Mouse (Mus musculus): ENCODE results near the gene Epha4. TPM values are rescaled to one million over a fixed set of nuclear protein-coding genes. Genes with fewer than 3 reads are reported as not detected.
A peak's percentile ranks its signal among the peaks of the same experiment; 100 is the strongest.

Gene Epha4
- polyA plus RNA-seq, 1 experiment from 2014 or later = 49.8 TPM

DNA sequence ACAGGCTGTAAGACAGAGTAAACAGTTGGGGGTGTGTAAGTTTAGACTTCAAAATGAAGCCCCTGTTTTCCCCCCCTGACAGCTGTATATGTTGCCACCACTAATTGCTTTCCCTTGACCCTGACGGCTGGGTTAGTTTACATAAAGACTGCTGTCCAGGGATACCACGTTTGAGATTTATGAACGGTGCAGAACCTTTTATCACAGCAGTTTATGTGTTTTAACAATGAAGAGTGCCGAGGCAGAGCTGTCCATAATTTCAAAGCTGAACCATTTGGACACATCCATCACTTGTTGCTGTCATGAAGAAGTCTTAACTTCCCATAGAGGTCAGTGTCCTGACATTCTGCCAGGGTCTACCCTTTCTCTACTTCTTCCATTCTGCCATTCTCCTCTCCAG, 79.8 kb downstream of the Epha4 start:
- WGBS = 13% methylated on average over 4 of the region's 4 CpGs
- H3K4me3 ChIP-seq = no peak overlapping the region

DNA sequence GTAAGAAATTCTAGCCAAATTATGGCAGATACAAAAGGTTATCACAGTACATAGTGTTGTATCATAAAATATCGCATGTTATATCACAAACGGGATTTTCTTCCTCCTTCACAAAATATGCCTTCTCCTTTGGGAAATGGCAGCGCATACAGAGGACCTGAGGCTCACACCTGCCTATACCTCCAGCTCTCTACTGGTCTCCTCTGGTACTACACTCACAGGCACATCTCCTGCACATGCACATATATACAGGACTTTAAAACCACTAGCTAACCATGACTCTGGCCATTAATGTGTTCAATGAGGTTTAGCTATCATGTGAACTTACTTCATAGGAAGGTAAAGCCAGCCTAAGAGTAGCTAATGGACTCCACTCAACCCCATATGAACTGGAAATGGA, 81.7 kb downstream of the Epha4 start:
- Histone ChIP-seq H3K27me3 (no peaks in the 10 kb centered on the region), H3K36me3 (no peaks in the 10 kb centered on the region)
- WGBS = over 99% methylated on average over 3 of the region's 3 CpGs

More for the DNA sequence above, 79.8 kb downstream of the Epha4 start:
- ATAC-seq (ENCODE audit: low FRiP score, low read depth) = no peak
- Histone ChIP-seq H3K4me1 (replicated peaks) (peaks cover 31% of the 10 kb centered on the region), H3K4me2 (no peak overlapping the region), H3K36me3 (no peaks in the 10 kb centered on the region), H3K27me3 (no peaks in the 10 kb centered on the region), H3K9me3 (no peaks in the 10 kb centered on the region), H3K9ac (no peak overlapping the region), H3K27ac (replicated peaks) (no peak overlapping the region)

DNA sequence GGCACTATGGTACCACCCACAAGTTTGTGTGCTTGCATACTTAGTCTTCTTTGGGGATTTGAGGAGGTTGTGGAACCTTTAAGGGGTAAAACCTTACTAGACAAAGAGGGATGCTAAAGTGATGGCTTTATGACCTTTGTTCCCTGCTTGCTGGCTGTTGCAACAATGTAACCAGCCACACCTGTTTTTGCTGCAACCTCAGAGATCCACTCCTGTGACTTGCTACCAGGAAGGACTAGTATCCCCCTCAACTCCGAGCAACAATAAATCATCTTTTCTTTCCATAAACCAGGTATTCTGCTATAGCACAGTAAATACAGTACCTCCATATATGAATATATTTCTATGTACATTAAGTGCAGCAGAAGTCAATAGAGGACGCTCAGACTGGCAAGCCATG, 82.4 kb downstream of the Epha4 start:
- H3K9ac ChIP-seq = no peak overlapping the region
- no peak overlapping the region for H3K4me3 ChIP-seq
- H3K27ac ChIP-seq (replicated peaks) = no peak overlapping the region
- H3K27me3 ChIP-seq = no peaks in the 10 kb centered on the region
- H3K4me1 ChIP-seq (replicated peaks) = peaks cover 19% of the 10 kb centered on the region
- 90% methylated on average over 2 of the region's 2 CpGs for WGBS
- H3K36me3 ChIP-seq = no peaks in the 10 kb centered on the region
- no peaks in the 10 kb centered on the region for H3K9me3 ChIP-seq
- ATAC-seq (ENCODE audit: low FRiP score, low read depth) = no peak
- H3K4me2 ChIP-seq = no peak overlapping the region

More for the DNA sequence above, 81.7 kb downstream of the Epha4 start:
- Histone ChIP-seq H3K4me2 (no peak overlapping the region), H3K4me1 (replicated peaks) (peaks cover 25% of the 10 kb centered on the region), H3K9me3 (no peaks in the 10 kb centered on the region), H3K9ac (no peak overlapping the region), H3K27ac (replicated peaks) (no peak overlapping the region), H3K4me3 (no peak overlapping the region)
- ATAC-seq (ENCODE audit: low FRiP score, low read depth) = no peak

DNA sequence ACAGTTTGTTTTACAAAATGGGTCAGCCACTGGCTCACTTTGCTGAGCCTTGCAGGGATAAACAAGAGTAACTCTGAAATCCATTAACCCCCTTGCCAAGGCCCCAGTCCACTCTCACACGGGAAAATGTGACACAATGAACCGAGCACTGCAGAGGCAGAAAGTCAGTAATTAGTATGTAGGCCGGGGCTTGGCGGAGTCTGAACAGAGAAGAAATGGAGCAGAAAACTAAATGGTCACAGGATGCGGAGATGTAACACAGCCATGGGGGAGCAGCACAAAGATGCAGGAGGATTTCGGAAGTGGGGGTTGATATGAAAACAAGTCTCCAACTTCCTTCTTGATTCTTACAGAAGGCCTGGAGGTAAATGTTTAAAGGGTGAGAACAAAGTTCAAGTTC, 85.7 kb downstream of the Epha4 start:
- Histone ChIP-seq H3K9me3 (no peaks in the 10 kb centered on the region), H3K27me3 (no peaks in the 10 kb centered on the region), H3K4me2 (no peak overlapping the region), H3K9ac (no peak overlapping the region), H3K4me3 (no peak overlapping the region), H3K27ac (replicated peaks) (0 out of 2 replicates have a peak overlapping the region, but pooled peaks have one; percentile 7), H3K36me3 (no peaks in the 10 kb centered on the region), H3K4me1 (replicated peaks) (peaks cover 8% of the 10 kb centered on the region; the same call in 1 of the 2 replicates)
- 32% methylated on average over 6 of the region's 6 CpGs for WGBS
- peak; percentile 71; the same call in 1 of the 2 replicates for ATAC-seq (ENCODE audit: low FRiP score, low read depth)

DNA sequence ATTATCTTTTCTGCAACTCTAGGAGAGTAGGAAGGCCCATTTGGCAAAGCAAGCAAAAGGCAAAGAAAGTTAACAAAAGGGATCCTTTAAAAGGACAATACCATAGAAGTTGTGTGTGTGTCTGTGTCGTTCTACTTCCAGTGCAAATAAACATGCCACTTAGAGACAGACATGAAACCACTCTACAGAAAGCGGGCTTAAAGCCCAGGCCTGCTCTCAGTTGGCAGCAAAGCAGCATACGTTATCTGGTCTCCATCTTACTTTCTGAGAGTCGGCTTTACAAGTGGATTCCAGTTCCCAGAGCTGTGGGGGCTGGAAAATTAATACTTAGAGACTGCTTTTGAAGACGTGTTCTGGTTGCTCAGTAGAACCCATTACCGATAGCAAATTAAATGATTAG, 87.9 kb downstream of the Epha4 start:
- WGBS = 59% methylated on average over 6 of the region's 6 CpGs
- Histone ChIP-seq H3K36me3 (no peaks in the 10 kb centered on the region), H3K4me3 (no peak overlapping the region), H3K9me3 (no peaks in the 10 kb centered on the region), H3K4me2 (no peak overlapping the region), H3K9ac (no peak overlapping the region), H3K4me1 (replicated peaks) (peaks cover 8% of the 10 kb centered on the region; the same call in 1 of the 2 replicates), H3K27me3 (no peaks in the 10 kb centered on the region), H3K27ac (replicated peaks) (peak overlapping the region; percentile 27; the same call in 1 of the 2 replicates)
- no peak for ATAC-seq (ENCODE audit: low FRiP score, low read depth)

DNA sequence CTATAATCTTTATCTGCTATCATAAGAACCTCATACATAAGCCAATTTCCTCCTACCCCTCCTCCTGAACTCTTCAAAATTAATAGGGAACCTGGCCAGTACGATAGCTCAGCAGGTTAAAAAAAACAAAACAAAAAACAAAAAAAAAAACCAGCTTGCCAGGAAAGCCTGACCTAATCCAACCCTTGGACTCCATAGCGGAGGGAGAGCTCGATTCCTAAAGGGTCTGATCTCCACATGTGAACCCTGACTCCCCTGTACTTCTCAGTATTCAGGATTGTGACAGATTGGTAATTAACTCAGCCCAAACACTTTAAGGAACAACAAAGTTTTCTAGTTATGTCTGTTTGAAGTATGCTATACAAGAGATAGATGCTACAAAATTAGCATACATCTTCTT, 89.7 kb downstream of the Epha4 start:
- no peaks in the 10 kb centered on the region for H3K9me3 ChIP-seq
- H3K4me1 ChIP-seq (replicated peaks) = peaks cover 8% of the 10 kb centered on the region; the same call in 1 of the 2 replicates
- 81% methylated on average over 3 of the region's 3 CpGs for WGBS
- no peak overlapping the region for H3K4me3 ChIP-seq
- no peak overlapping the region for H3K9ac ChIP-seq
- no peaks in the 10 kb centered on the region for H3K27me3 ChIP-seq
- no peak overlapping the region for H3K4me2 ChIP-seq
- H3K27ac ChIP-seq (replicated peaks) = no peak overlapping the region
- ATAC-seq (ENCODE audit: low FRiP score, low read depth) = no peak
- H3K36me3 ChIP-seq = no peaks in the 10 kb centered on the region

DNA sequence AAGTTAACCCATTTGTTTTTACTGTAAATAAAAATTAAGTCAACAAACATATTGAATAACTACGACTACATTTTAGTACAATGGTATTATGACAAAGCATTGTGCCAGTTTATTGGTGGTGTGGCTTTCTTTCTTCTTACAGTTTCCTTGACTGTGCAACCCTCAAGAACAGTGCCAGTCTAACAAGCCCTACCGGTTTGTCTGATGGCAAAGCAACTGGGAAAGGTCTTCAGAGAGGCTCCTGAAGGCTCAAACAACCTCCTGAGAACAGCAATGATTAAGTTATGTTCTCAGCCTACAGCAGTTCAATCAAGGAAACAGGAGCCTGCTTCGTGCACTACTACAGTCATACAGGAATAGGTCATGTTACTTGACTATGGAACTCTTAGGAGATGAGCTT, 93.8 kb downstream of the Epha4 start:
- H3K36me3 ChIP-seq = no peaks in the 10 kb centered on the region
- H3K27ac ChIP-seq (replicated peaks) = no peak overlapping the region
- no peak overlapping the region for H3K4me2 ChIP-seq
- H3K9me3 ChIP-seq = no peaks in the 10 kb centered on the region
- H3K27me3 ChIP-seq = no peaks in the 10 kb centered on the region
- ATAC-seq (ENCODE audit: low FRiP score, low read depth) = no peak
- no peak overlapping the region for H3K9ac ChIP-seq
- no peak overlapping the region for H3K4me3 ChIP-seq
- WGBS = 91% methylated on average over 3 of the region's 3 CpGs
- peaks cover 18% of the 10 kb centered on the region for H3K4me1 ChIP-seq (replicated peaks)

DNA sequence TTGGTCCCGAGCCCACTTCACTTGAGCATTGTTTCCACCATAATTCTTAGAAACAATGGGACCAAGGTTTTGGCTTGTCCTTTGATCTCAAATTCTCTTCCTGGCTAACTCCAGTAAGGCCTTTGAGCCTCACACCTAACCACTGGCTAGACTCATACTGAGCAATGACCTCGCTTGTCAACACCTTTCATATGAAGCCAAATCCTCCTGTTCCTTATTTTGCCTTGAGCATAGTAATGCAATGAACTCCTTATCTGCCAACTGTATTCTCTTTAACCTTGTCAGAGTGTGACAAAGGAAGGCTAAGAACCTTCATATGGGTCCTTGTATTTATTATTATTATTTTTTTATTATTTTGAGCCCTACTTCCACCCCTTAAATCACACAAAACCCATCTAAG, 94.5 kb downstream of the Epha4 start:
- no peak overlapping the region for H3K4me3 ChIP-seq
- H3K9me3 ChIP-seq = no peaks in the 10 kb centered on the region
- 52% methylated on average over 2 of the region's 2 CpGs for WGBS
- ATAC-seq (ENCODE audit: low FRiP score, low read depth) = no peak
- no peaks in the 10 kb centered on the region for H3K27me3 ChIP-seq
- H3K36me3 ChIP-seq = no peaks in the 10 kb centered on the region
- no peak overlapping the region for H3K4me2 ChIP-seq
- peaks cover 19% of the 10 kb centered on the region for H3K4me1 ChIP-seq (replicated peaks)
- H3K27ac ChIP-seq (replicated peaks) = no peak overlapping the region
- H3K9ac ChIP-seq = no peak overlapping the region

DNA sequence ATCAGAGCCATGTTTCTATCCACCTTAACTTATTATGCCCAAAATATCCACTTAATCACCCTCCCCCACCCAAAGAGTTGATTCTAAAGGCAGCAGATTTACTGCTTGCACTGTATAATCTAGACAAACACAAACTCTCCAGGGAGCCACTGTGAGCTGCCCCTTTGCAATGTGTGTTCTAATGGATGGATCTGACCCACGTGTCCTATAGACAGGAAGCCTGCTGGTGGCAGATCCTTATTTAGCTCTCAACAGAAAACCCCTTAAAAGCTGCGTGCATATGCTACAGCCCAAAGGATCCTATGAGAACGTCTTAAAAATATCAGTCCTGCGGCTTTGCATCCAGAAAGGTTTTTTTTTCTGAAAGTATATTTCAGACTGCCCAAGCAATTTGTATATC, 98.0 kb downstream of the Epha4 start:
- no peaks in the 10 kb centered on the region for H3K27me3 ChIP-seq
- H3K27ac ChIP-seq (replicated peaks) = no peak overlapping the region
- peaks cover 29% of the 10 kb centered on the region for H3K4me1 ChIP-seq (replicated peaks)
- H3K36me3 ChIP-seq = no peaks in the 10 kb centered on the region
- no peaks in the 10 kb centered on the region for H3K9me3 ChIP-seq
- H3K4me2 ChIP-seq = no peak overlapping the region
- no peak overlapping the region for H3K9ac ChIP-seq
- no peak for ATAC-seq (ENCODE audit: low FRiP score, low read depth)
- 46% methylated on average over 4 of the region's 4 CpGs for WGBS
- no peak overlapping the region for H3K4me3 ChIP-seq

DNA sequence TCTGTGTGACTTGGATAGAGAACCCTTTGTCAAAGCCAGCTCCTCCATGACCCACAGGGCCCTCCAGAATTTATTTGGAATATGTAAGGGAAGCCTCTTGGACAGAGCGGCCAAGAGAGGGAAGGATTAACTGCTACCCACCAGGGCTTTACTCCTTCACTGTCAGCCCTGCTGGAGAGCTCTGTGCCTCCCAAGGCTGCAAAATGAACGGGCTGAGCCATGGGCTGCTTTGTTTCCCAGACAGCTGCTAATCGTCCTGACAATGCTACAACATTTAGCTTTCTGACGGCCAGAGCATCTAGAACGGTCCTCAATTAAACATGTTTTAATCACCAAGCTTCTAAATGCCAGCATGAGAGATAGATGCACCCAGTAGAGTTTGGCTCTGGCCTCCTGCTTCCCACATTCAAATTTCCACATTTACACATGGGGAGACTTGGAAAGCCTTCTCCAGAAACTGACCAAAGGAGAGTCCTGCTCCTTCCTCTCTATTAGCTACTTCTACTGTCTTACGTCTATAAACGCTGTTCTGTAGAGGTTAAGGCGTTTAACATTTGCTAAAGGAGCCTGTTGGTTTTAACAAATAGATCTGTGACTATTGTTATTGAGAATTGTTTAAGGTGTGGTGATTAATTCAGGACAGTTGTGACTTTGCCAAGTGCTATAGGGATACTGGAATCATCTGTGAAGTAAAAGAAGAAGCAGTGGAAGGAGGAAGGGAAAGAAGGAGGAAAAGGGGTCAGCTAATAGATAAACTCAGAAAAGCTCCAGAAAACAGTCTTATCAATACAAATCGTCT, 101.8 kb downstream of the Epha4 start:
- Histone ChIP-seq H3K9ac (no peak overlapping the region), H3K4me3 (no peak overlapping the region), H3K27ac (replicated peaks) (no peak overlapping the region), H3K4me1 (replicated peaks) (peaks cover 33% of the 10 kb centered on the region), H3K4me2 (no peak overlapping the region), H3K36me3 (no peaks in the 10 kb centered on the region), H3K9me3 (no peaks in the 10 kb centered on the region), H3K27me3 (no peaks in the 10 kb centered on the region)
- WGBS = 36% methylated on average over 9 of the region's 9 CpGs
- no peak for ATAC-seq (ENCODE audit: low FRiP score, low read depth)

DNA sequence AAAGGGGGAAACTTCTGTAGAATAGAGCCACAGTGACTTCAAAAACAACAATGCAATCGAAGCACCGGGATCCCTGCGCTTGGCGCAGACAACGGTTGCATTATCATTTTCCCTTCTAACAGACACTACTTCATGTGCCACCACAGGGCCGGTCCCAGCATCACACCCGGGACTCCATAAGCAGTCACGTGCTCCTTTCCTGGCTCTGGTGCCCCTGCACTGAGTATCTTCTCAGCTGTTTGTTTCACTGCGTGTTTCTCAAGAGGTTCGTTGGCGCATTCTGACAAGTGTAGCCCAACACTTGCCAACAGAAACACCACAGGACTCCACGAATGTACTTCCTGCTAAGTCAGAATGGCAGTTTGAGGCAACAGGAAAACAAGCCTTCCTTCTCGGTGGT, 102.6 kb downstream of the Epha4 start:
- no peak overlapping the region for H3K4me3 ChIP-seq
- no peaks in the 10 kb centered on the region for H3K36me3 ChIP-seq
- ATAC-seq (ENCODE audit: low FRiP score, low read depth) = no peak
- WGBS = 68% methylated on average over 13 of the region's 13 CpGs
- H3K27ac ChIP-seq (replicated peaks) = no peak overlapping the region
- H3K9ac ChIP-seq = no peak overlapping the region
- no peaks in the 10 kb centered on the region for H3K27me3 ChIP-seq
- no peaks in the 10 kb centered on the region for H3K9me3 ChIP-seq
- H3K4me2 ChIP-seq = no peak overlapping the region
- H3K4me1 ChIP-seq (replicated peaks) = peaks cover 32% of the 10 kb centered on the region

DNA sequence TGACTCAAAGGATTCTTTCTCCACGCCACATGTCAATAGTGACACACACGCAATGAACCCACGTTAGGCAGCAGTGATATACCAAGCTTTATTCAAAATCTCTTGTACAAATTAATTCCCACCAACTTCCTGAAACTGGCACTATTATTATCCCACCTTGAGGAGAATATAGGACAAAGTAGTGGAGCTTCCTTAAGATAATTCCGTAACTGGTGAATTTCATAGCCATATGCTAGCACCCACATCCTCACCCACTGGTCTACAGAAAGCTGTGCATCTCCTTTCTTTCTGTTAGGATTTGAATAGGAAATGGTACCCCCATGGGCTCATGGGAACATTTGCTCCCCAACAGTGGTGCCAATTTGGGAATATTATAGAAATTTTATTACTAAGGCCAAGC, 103.7 kb downstream of the Epha4 start:
- Histone ChIP-seq H3K27me3 (no peaks in the 10 kb centered on the region), H3K4me2 (no peak overlapping the region), H3K27ac (replicated peaks) (no peak overlapping the region), H3K9me3 (no peaks in the 10 kb centered on the region), H3K4me1 (replicated peaks) (peaks cover 31% of the 10 kb centered on the region), H3K4me3 (no peak overlapping the region), H3K9ac (no peak overlapping the region), H3K36me3 (no peaks in the 10 kb centered on the region)
- 86% methylated on average over 4 of the region's 4 CpGs for WGBS
- ATAC-seq (ENCODE audit: low FRiP score, low read depth) = no peak

DNA sequence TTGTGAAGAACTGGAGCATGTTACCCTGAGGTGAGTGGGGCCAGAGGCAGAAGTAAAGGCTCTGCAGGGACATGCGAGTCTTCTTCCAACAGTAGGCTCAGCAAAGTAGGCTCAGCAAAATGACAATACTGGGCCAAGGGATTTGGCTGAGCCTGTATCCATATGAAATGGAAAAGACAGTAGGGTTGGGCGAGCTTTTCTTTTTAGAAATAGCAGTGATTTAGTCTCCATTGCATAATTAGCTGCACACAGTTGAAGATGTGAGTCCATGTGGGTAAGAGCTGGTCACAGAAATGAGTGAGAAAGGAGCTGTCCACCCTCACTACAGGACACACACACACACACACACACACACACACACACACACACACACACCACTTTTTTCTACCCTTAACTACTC, 104.2 kb downstream of the Epha4 start:
- ATAC-seq (ENCODE audit: low FRiP score, low read depth) = no peak
- no peaks in the 10 kb centered on the region for H3K27me3 ChIP-seq
- no peak overlapping the region for H3K4me2 ChIP-seq
- peaks cover 31% of the 10 kb centered on the region for H3K4me1 ChIP-seq (replicated peaks)
- no peak overlapping the region for H3K4me3 ChIP-seq
- WGBS = 59% methylated on average over 2 of the region's 2 CpGs
- no peaks in the 10 kb centered on the region for H3K9me3 ChIP-seq
- no peak overlapping the region for H3K9ac ChIP-seq
- no peak overlapping the region for H3K27ac ChIP-seq (replicated peaks)
- no peaks in the 10 kb centered on the region for H3K36me3 ChIP-seq
